Mouse (Mus musculus) myocyte (in vitro differentiated cells): ENCODE measurements at regions not wholly inside any gene's neighbourhood (a gene's known extent, or its start where the extent isn't known, plus 50 kb on each side); places are given as distances from the start of the nearest gene placed in this dataset.

ENCODE experiments used
- CEBPB ChIP-seq: IDR thresholded peaks from 2 replicates; pipeline ENCODE4 v1.6.1; 2011; ENCODE audit warnings: mild to moderate bottlenecking, moderate library complexity; ENCODE audit not compliant: poor library complexity, insufficient read depth, severe bottlenecking
- MAX ChIP-seq: IDR thresholded peaks from one replicate; pipeline ENCODE4 v1.6.1; 2011; ENCODE audit warnings: low read depth, mild to moderate bottlenecking, control low read depth
- MYOD1 ChIP-seq, 3 experiments: IDR thresholded peaks; one replicate each; pipeline ENCODE4 v1.6.1; 2011; ENCODE audit warnings: control low read depth in 2 of 3, low read depth in 2 of 3, mild to moderate bottlenecking in 2 of 3, moderate library complexity in 1 of 3; ENCODE audit not compliant: insufficient read length in 2 of 3, control insufficient read depth in 1 of 3
- MYOG ChIP-seq, 3 experiments: IDR thresholded peaks; one replicate each; pipeline ENCODE4 v1.6.1; 2011; ENCODE audit warnings: control low read depth in 2 of 3, low read depth in 2 of 3, mild to moderate bottlenecking in 2 of 3; ENCODE audit not compliant: insufficient read length in 2 of 3, control insufficient read depth in 1 of 3, insufficient read depth in 1 of 3
- POLR2A ChIP-seq: IDR thresholded peaks from one replicate; pipeline ENCODE4 v1.6.1; 2011; ENCODE audit warnings: low read depth, mild to moderate bottlenecking, control low read depth, moderate library complexity; ENCODE audit not compliant: insufficient read length
- POLR2AphosphoS2 ChIP-seq: IDR thresholded peaks from one replicate; pipeline ENCODE4 v1.6.1; 2011; ENCODE audit warnings: low read depth, control low read depth; ENCODE audit not compliant: insufficient read length
- TCF12 ChIP-seq: IDR thresholded peaks from one replicate; pipeline ENCODE4 v1.6.1; 2011; ENCODE audit warnings: mild to moderate bottlenecking, control low read depth; ENCODE audit not compliant: poor library complexity, insufficient read depth, severe bottlenecking

GRCm38 (mm10) chr10:68629486-68629885 is 87.8 kb upstream of the Cabcoco1 start:
- TF ChIP-seq MYOD1 (IDR thresholded peaks at IDR 0.05; ENCODE audit: control insufficient read depth in 1 of 3, insufficient read length in 2 of 3, low read depth in 2 of 3) = no peak
- no peak for TF ChIP-seq POLR2A
- TF ChIP-seq MYOG (IDR thresholded peaks at IDR 0.05; ENCODE audit: control insufficient read depth in 1 of 3, insufficient read depth in 1 of 3, insufficient read length in 2 of 3, low read depth in 2 of 3) = no peak
- no peak for TF ChIP-seq MAX
- no peak for TF ChIP-seq TCF12
- no peak for TF ChIP-seq POLR2AphosphoS2
- no peak for TF ChIP-seq CEBPB
